Mouse (Mus musculus) stomach, embryonic 16.5 days (tissue): ENCODE measurements at regions not wholly inside any gene's neighbourhood (a gene's known extent, or its start where the extent isn't known, plus 50 kb on each side); places are given as distances from the start of the nearest gene placed in this dataset.

ENCODE experiments used
- ATAC-seq: fragments of 200-750 bp; cut with Nextera tagmentation; 2 replicates; pipeline ENCODE4 v1.8.0; 2017; ENCODE audit warnings: moderate number of reproducible peaks, moderate TSS enrichment; ENCODE audit not compliant: insufficient read depth, low FRiP score
- H3K27ac ChIP-seq: fragments of 300-500 bp; sonication (generic); 2 replicates; pipeline ENCODE4 v1.5.1; 2014; ENCODE audit warnings: low read length
- H3K27me3 ChIP-seq: fragments of 300-500 bp; sonication (generic); 2 replicates; pipeline ENCODE4 v1.6.1; 2014; ENCODE audit warnings: low read length, control low read depth, mixed read lengths; ENCODE audit not compliant: control insufficient read depth, insufficient read depth
- H3K36me3 ChIP-seq: fragments of 300-500 bp; sonication (generic); 2 replicates; pipeline ENCODE4 v1.6.1; 2014; ENCODE audit warnings: low read length; ENCODE audit not compliant: control insufficient read depth, insufficient read depth
- H3K4me1 ChIP-seq: fragments of 300-500 bp; sonication (generic); 2 replicates; pipeline ENCODE4 v1.6.1; 2014; ENCODE audit warnings: low read length, control low read depth, mixed read lengths; ENCODE audit not compliant: control insufficient read depth, insufficient read depth
- H3K4me2 ChIP-seq: fragments of 300-500 bp; sonication (generic); 2 replicates; pipeline ENCODE4 v1.6.1; 2014; ENCODE audit warnings: low read depth, low read length, mixed read lengths
- H3K4me3 ChIP-seq: fragments of 300-500 bp; sonication (generic); replicated peaks from 2 replicates; pipeline ENCODE4 v1.5.1; 2014; ENCODE audit warnings: mild to moderate bottlenecking, low read length
- H3K9ac ChIP-seq: fragments of 300-500 bp; sonication (generic); 2 replicates; pipeline ENCODE4 v1.6.1; 2014; ENCODE audit warnings: low read length
- H3K9me3 ChIP-seq: fragments of 300-500 bp; sonication (generic); replicated peaks from 2 replicates; pipeline ENCODE4 v1.6.1; 2016; ENCODE audit warnings: low read length, control low read depth; ENCODE audit not compliant: control insufficient read depth
- WGBS: fragments of 180-500 bp; shearing (Covaris S2); extraction: QIAGEN DNeasy Blood & Tissue Kit; methylation state at CpG from one replicate; pipeline ENCODE4 v1.1.7; 2014; 5-methylcytosine and 5-hydroxymethylcytosine counted together

DNA sequence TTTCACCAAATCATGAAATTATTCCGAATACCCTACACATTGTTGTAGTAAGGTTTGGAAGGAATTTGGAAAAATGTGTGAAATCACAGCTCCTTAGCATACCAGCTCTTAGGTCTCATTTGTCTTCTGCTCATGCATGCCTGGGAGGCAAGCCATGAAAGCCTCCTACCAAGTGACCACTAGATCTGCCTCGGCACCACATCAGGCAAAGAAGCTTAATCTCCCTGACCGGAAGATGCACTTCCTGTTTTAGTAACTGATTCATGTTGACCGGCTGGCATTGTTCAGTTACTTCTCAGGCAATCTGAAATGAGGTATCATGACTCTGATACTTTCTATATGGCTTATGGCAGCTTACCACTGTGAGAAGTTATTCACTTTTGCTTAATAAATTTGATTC is 345.2 kb upstream of the Camk1g start:
- no peaks in the 10 kb centered on the region for H3K4me1 ChIP-seq
- H3K27me3 ChIP-seq, result no peaks in the 10 kb centered on the region
- H3K9me3 ChIP-seq, result no peaks in the 10 kb centered on the region
- no peak for ATAC-seq
- no peak overlapping the region for H3K27ac ChIP-seq
- no peaks in the 10 kb centered on the region for H3K36me3 ChIP-seq
- 62% methylated on average over 4 of the region's 4 CpGs for WGBS
- no peak overlapping the region for H3K9ac ChIP-seq
- no peak overlapping the region for H3K4me2 ChIP-seq
- no peak overlapping the region for H3K4me3 ChIP-seq

DNA sequence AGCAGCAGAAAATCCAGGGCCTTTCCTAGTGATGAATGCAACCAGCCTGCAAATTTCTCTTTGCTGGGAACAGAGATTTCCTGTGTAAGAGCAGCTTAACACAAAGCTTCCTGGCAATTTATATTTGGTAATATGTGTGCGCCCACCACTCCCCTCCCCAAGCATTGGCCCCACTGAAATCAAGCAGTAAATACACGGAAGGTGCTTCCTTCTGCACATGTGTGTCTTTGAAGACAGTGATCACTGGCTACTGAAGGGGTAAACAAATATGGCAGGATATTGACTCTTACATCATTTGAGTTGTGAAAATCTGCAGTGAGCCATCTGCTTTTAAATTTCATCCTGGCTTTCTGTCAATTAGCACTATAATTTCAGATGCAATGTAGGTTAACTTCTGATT is 344.5 kb upstream of the Camk1g start:
- no peak overlapping the region for H3K27ac ChIP-seq
- ATAC-seq, result no peak
- no peak overlapping the region for H3K9ac ChIP-seq
- no peaks in the 10 kb centered on the region for H3K9me3 ChIP-seq
- no peaks in the 10 kb centered on the region for H3K4me1 ChIP-seq
- no peak overlapping the region for H3K4me3 ChIP-seq
- H3K27me3 ChIP-seq, result no peaks in the 10 kb centered on the region
- WGBS, result 65% methylated on average over 2 of the region's 2 CpGs
- no peaks in the 10 kb centered on the region for H3K36me3 ChIP-seq
- H3K4me2 ChIP-seq, result no peak overlapping the region

GRCm38 (mm10) chr1:193705205-193705604 is 335.1 kb upstream of the Camk1g start:
- no peaks in the 10 kb centered on the region for H3K27me3 ChIP-seq
- H3K4me3 ChIP-seq, result no peak overlapping the region
- H3K4me1 ChIP-seq, result no peaks in the 10 kb centered on the region
- H3K27ac ChIP-seq, result no peak overlapping the region
- no peak for ATAC-seq
- no peaks in the 10 kb centered on the region for H3K9me3 ChIP-seq
- H3K4me2 ChIP-seq, result no peak overlapping the region
- no peak overlapping the region for H3K9ac ChIP-seq
- 65% methylated on average over 2 of the region's 2 CpGs for WGBS
- H3K36me3 ChIP-seq, result no peaks in the 10 kb centered on the region

DNA sequence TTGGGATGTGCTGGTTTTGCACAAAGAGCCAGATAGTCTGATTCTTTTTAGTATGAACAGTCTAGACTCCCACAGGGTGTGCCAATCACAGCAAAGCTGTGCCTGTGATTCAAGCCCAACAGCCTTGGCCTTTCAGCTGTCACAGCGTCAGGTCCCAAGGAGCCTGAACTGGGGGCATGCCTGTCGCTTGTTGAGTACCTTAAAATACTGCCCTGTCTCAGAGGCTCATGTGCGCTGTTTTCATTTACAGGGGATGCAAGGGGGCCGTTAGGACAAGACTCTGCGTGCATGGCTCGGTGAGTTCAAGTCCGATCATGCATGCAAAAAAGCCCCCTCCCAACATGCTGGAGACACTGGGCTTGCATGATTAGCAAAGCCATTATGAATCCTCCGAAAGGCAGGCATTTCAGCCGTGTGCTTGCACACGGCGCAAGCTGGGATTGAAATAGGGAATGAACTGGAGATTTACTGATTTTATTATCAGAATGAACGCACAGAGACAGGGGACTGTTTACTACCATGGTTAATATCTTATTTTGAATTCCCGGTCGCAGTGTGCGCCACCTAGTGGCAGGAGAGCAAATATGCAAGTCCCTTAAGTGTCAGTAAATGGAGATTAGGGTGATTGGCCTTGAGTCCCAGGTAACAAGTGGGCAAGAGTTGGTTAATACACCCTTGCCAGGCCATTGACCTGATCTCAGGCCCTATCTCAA is 332.8 kb upstream of the Camk1g start:
- WGBS, result 35% methylated on average over 15 of the region's 15 CpGs
- H3K36me3 ChIP-seq, result no peaks in the 10 kb centered on the region
- H3K4me3 ChIP-seq, result no peak overlapping the region
- peak overlapping the region; percentile 23; the same call in 1 of the 2 replicates for H3K4me2 ChIP-seq
- no peaks in the 10 kb centered on the region for H3K9me3 ChIP-seq
- H3K27me3 ChIP-seq, result no peaks in the 10 kb centered on the region
- ATAC-seq, result no peak
- no peak overlapping the region for H3K27ac ChIP-seq
- H3K4me1 ChIP-seq, result no peaks in the 10 kb centered on the region
- H3K9ac ChIP-seq, result no peak overlapping the region

DNA sequence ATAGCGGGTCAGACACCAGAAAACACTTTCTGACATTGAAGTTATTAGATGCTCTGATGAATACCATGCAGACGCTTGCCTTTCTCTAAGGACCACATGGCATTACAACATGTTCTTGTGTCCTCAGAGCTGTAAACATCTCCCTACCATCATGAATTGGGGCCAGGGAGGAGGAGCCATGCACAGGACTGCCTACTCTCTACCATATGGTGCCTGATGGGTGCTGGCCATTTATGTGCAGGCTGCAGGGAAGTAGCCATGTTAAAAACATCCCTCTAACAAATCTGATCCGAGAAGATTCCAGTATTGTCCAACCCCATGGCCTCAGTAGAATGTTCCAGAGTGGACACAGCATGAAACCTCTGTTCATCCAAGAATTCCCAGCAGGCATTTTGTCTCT is 330.1 kb upstream of the Camk1g start:
- Histone ChIP-seq H3K27me3 (no peaks in the 10 kb centered on the region; the same call in 1 of the 2 replicates), H3K36me3 (no peaks in the 10 kb centered on the region), H3K4me2 (no peak overlapping the region), H3K9ac (no peak overlapping the region), H3K9me3 (no peaks in the 10 kb centered on the region), H3K27ac (no peak overlapping the region), H3K4me3 (no peak overlapping the region), H3K4me1 (no peaks in the 10 kb centered on the region)
- ATAC-seq, result no peak
- 72% methylated on average over 3 of the region's 3 CpGs for WGBS

DNA sequence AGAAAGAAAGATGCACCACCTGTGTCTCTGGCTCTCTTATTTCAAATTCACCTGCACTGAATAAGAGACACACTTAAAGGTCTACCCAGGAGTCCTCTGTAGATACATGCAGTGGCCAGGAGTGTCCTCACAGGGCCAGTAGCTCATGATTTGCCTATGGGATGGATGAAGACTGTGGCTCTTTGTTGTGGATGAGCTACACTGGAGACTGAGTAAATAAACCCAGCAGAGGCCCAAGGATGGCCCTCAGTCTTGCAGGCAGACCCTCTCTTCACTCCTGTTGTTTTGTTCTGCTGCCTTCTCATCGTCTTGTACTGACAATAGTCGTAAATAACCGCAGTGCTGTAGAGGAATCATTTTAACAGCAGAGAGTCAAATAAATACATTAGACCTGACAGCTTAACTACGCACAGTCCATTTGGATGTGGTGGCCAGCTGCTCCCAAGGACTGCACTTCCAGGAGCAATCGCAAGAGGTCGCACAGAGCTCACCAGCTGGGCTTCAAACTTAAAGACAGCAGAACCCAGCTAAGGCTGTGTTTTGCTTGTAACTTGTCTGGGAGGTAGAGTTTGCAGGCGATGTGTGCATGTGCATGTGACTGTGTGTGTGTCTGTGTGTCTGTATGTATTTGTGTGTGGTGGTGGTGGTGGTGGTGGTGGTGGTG is 328.6 kb upstream of the Camk1g start:
- no peaks in the 10 kb centered on the region; the same call in 1 of the 2 replicates for H3K27me3 ChIP-seq
- no peak overlapping the region for H3K27ac ChIP-seq
- no peaks in the 10 kb centered on the region for H3K4me1 ChIP-seq
- ATAC-seq, result no peak; the same call in 1 of the 2 replicates
- 7% methylated on average over 7 of the region's 7 CpGs for WGBS
- no peaks in the 10 kb centered on the region for H3K9me3 ChIP-seq
- H3K4me2 ChIP-seq, result no peak overlapping the region
- no peak overlapping the region for H3K9ac ChIP-seq
- no peaks in the 10 kb centered on the region for H3K36me3 ChIP-seq
- no peak overlapping the region for H3K4me3 ChIP-seq

- WGBS, result 92% methylated on average over 3 of the region's 3 CpGs
- Histone ChIP-seq H3K4me1 (no peaks in the 10 kb centered on the region), H3K27ac (no peak overlapping the region)
Observed at GRCm38 (mm10) chr1:193697857-193698256, 327.8 kb upstream of the Camk1g start.

DNA sequence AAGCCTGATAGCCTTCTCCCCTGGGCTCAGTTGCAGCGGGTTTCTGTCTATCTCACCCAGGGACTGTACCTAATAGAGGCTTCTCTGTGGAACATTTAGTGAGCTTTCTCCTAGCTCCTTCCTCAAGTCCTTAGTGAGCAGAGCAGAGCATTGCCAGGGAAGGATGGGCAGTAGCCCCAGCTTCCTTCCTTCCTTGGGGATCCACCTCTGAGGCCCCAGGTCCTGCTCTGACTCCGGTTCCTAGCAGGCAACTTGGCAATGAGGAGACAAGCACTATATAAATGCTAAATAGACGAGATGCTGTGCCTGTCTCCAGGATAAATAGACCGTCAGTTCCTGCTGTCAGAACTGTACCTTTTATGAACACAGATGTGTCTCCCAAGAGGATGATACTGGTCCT is 326.9 kb upstream of the Camk1g start:
- no peak for ATAC-seq
- H3K9me3 ChIP-seq, result no peaks in the 10 kb centered on the region
- H3K4me1 ChIP-seq, result no peaks in the 10 kb centered on the region
- no peak overlapping the region for H3K27ac ChIP-seq
- H3K4me3 ChIP-seq, result no peak overlapping the region
- 65% methylated on average over 4 of the region's 4 CpGs for WGBS
- no peaks in the 10 kb centered on the region; the same call in 1 of the 2 replicates for H3K27me3 ChIP-seq
- no peaks in the 10 kb centered on the region for H3K36me3 ChIP-seq
- no peak overlapping the region for H3K4me2 ChIP-seq
- H3K9ac ChIP-seq, result no peak overlapping the region

More at GRCm38 (mm10) chr1:193697857-193698256, 327.8 kb upstream of the Camk1g start:
- Histone ChIP-seq H3K27me3 (no peaks in the 10 kb centered on the region; the same call in 1 of the 2 replicates), H3K9me3 (no peaks in the 10 kb centered on the region), H3K9ac (no peak overlapping the region), H3K4me3 (no peak overlapping the region), H3K36me3 (no peaks in the 10 kb centered on the region), H3K4me2 (no peak overlapping the region)
- ATAC-seq, result no peak

DNA sequence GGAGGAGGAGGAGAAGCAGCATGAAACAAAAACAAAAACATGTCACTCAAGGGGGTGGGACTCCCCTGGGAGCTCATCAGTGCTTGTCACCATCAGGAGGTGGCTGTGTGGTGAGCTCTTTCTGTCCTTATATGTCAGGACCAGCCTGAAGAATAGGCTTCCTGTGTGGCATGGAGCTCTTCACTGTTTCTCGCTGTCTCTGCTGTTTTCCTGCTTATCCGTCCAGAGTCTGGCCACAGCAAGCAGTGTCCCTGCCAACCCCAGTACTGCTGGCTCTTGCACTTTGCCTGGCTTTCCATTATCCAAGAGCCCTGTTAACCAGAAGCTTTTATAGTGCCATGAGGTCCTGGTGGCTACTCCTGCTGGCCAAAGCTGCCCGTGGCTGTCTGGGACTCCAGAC is 322.9 kb upstream of the Camk1g start:
- Histone ChIP-seq H3K9ac (no peak overlapping the region), H3K9me3 (no peaks in the 10 kb centered on the region), H3K36me3 (no peaks in the 10 kb centered on the region), H3K27me3 (no peaks in the 10 kb centered on the region; the same call in 1 of the 2 replicates), H3K4me1 (no peaks in the 10 kb centered on the region), H3K4me2 (no peak overlapping the region), H3K27ac (no peak overlapping the region), H3K4me3 (no peak overlapping the region)
- 39% methylated on average over 3 of the region's 3 CpGs for WGBS
- ATAC-seq, result no peak
